Mouse (Mus musculus): ENCODE measurements around the gene 9930104L06Rik. TPM values are rescaled to one million over a fixed set of nuclear protein-coding genes. Genes with fewer than 3 reads are reported as not detected.

Gene 9930104L06Rik
- polyA plus RNA-seq, 1 experiment from 2014 or later = 16.7 TPM

- Histone ChIP-seq H3K27me3 (peaks cover 96% of the 10 kb centered on the region), H3K4me1 (peaks cover 30% of the 10 kb centered on the region), H3K9me3 (replicated peaks) (no peaks in the 10 kb centered on the region), H3K9ac (peak within 1 kb of the TSS; percentile 56; the same call in 1 of the 2 replicates), H3K4me3 (peak within 1 kb of the TSS; percentile 42), H3K4me2 (replicated peaks) (peak within 1 kb of the TSS; percentile 59), H3K27ac (no peak within 1 kb of the TSS), H3K36me3 (no peaks in the 10 kb centered on the region)
- ATAC-seq (ENCODE audit: low FRiP score) = no peak
- WGBS = 1% methylated on average over 53 of the region's 62 CpGs
Observed at GRCm38 (mm10) chr4:124985671-124986602, 49.1 kb downstream of the 9930104L06Rik start, which contains the start of gene Rspo1. Gene Rspo1, plus strand, starts transcription at chr4:124986430.

- peaks cover 32% of the 10 kb centered on the region for H3K4me1 ChIP-seq
- H3K4me2 ChIP-seq (replicated peaks) = peak overlapping the region; percentile 59
- peaks cover 99% of the 10 kb centered on the region for H3K27me3 ChIP-seq
- no peaks in the 10 kb centered on the region for H3K36me3 ChIP-seq
- no peaks in the 10 kb centered on the region for H3K9me3 ChIP-seq (replicated peaks)
- WGBS = 4% methylated on average over 47 of the region's 51 CpGs
- H3K9ac ChIP-seq = 0 out of 2 replicates have a peak overlapping the region, but pooled peaks have one; percentile 56
- H3K27ac ChIP-seq = no peak overlapping the region
- peak overlapping the region; percentile 42 for H3K4me3 ChIP-seq
- ATAC-seq (ENCODE audit: low FRiP score) = no peak
Observed at GRCm38 (mm10) chr4:124986739-124987710, 50.2 kb downstream of the 9930104L06Rik start.

- H3K4me2 ChIP-seq (replicated peaks) = no peak overlapping the region
- no peak overlapping the region for H3K4me3 ChIP-seq
- H3K9ac ChIP-seq = no peak overlapping the region
- H3K4me1 ChIP-seq = peaks cover 32% of the 10 kb centered on the region
- no peak for ATAC-seq (ENCODE audit: low FRiP score)
- no peaks in the 10 kb centered on the region for H3K36me3 ChIP-seq
- peaks cover 92% of the 10 kb centered on the region for H3K27me3 ChIP-seq
- H3K9me3 ChIP-seq (replicated peaks) = no peaks in the 10 kb centered on the region
- no peak overlapping the region for H3K27ac ChIP-seq
- 9% methylated on average over 10 of the region's 10 CpGs for WGBS
Observed at GRCm38 (mm10) chr4:124987711-124988097, 50.9 kb downstream of the 9930104L06Rik start.

- H3K4me2 ChIP-seq (replicated peaks) = no peak overlapping the region
- no peak overlapping the region for H3K27ac ChIP-seq
- H3K4me1 ChIP-seq = peaks cover 32% of the 10 kb centered on the region
- H3K27me3 ChIP-seq = peaks cover 90% of the 10 kb centered on the region
- no peak overlapping the region for H3K9ac ChIP-seq
- no peak overlapping the region for H3K4me3 ChIP-seq
- no peaks in the 10 kb centered on the region for H3K9me3 ChIP-seq (replicated peaks)
- no peaks in the 10 kb centered on the region for H3K36me3 ChIP-seq
- no peak for ATAC-seq (ENCODE audit: low FRiP score)
- WGBS = 20% methylated on average over 9 of the region's 9 CpGs
Observed at GRCm38 (mm10) chr4:124988382-124988781, 51.5 kb downstream of the 9930104L06Rik start.

- no peak overlapping the region for H3K27ac ChIP-seq
- no peak for ATAC-seq (ENCODE audit: low FRiP score)
- H3K27me3 ChIP-seq = peaks cover 82% of the 10 kb centered on the region
- H3K9ac ChIP-seq = peak overlapping the region; percentile 32; the same call in 1 of the 2 replicates
- peak overlapping the region; percentile 31; the same call in 1 of the 2 replicates for H3K4me2 ChIP-seq (replicated peaks)
- H3K9me3 ChIP-seq (replicated peaks) = no peaks in the 10 kb centered on the region
- peaks cover 32% of the 10 kb centered on the region for H3K4me1 ChIP-seq
- WGBS = 3% methylated on average over 20 of the region's 20 CpGs
- no peaks in the 10 kb centered on the region for H3K36me3 ChIP-seq
- 0 out of 2 replicates have a peak overlapping the region, but pooled peaks have one; percentile 4 for H3K4me3 ChIP-seq
Observed at GRCm38 (mm10) chr4:124989787-124990253, 53.0 kb downstream of the 9930104L06Rik start.

GRCm38 (mm10) chr4:124990325-124990724 lies 53.5 kb downstream of the 9930104L06Rik start:
- Histone ChIP-seq H3K4me2 (replicated peaks) (peak overlapping the region; percentile 31; the same call in 1 of the 2 replicates), H3K4me3 (0 out of 2 replicates have a peak overlapping the region, but pooled peaks have one; percentile 4), H3K4me1 (peaks cover 30% of the 10 kb centered on the region), H3K9ac (peak overlapping the region; percentile 32; the same call in 1 of the 2 replicates), H3K9me3 (replicated peaks) (no peaks in the 10 kb centered on the region), H3K27me3 (peaks cover 82% of the 10 kb centered on the region), H3K36me3 (no peaks in the 10 kb centered on the region), H3K27ac (no peak overlapping the region)
- under 1% methylated on average over 7 of the region's 7 CpGs for WGBS
- ATAC-seq (ENCODE audit: low FRiP score) = no peak

Other genes with a start within 250 kb of the 9930104L06Rik start
- gene Utp11, start 243.4 kb upstream of the 9930104L06Rik start, polyA plus RNA-seq (2016; fragmentation: Nextera tagmentation; extraction: Ambion mirVana) = 60.7 and 68.8 TPM in 2 replicates
- 3.3 and 6.8 TPM in 2 replicates for gene Fhl3, start 236.3 kb upstream of the 9930104L06Rik start, polyA plus RNA-seq (2016; fragmentation: Nextera tagmentation; extraction: Ambion mirVana)
- 157 and 164 TPM in 2 replicates for gene Sf3a3, start 222.3 kb upstream of the 9930104L06Rik start, polyA plus RNA-seq (2016; fragmentation: Nextera tagmentation; extraction: Ambion mirVana)
- 23.7 and 25.8 TPM in 2 replicates for gene Inpp5b, start 195.2 kb upstream of the 9930104L06Rik start, polyA plus RNA-seq (2016; fragmentation: Nextera tagmentation; extraction: Ambion mirVana)
- 12.4 and 13.7 TPM in 2 replicates for gene Mtf1, start 134.9 kb upstream of the 9930104L06Rik start, polyA plus RNA-seq (2016; fragmentation: Nextera tagmentation; extraction: Ambion mirVana)
- gene Yrdc, start 86.4 kb upstream of the 9930104L06Rik start, polyA plus RNA-seq (2016; fragmentation: Nextera tagmentation; extraction: Ambion mirVana) = 44.4 and 48.5 TPM in 2 replicates
- 77.6 and 84.0 TPM in 2 replicates for gene 1110065P20Rik, start 85.9 kb upstream of the 9930104L06Rik start, polyA plus RNA-seq (2016; fragmentation: Nextera tagmentation; extraction: Ambion mirVana)
- 4.4 and 7.3 TPM in 2 replicates for gene Maneal, start 74.9 kb upstream of the 9930104L06Rik start, polyA plus RNA-seq (2016; fragmentation: Nextera tagmentation; extraction: Ambion mirVana)
- gene Epha10, start 56.1 kb upstream of the 9930104L06Rik start, polyA plus RNA-seq (2016; fragmentation: Nextera tagmentation; extraction: Ambion mirVana) = 6.8 and 7.5 TPM in 2 replicates
- 130 and 135 TPM in 2 replicates for gene Cdca8, start 2.3 kb downstream of the 9930104L06Rik start, polyA plus RNA-seq (2016; fragmentation: Nextera tagmentation; extraction: Ambion mirVana)
- 7.0 and 9.1 TPM in 2 replicates for gene Rspo1, start 49.4 kb downstream of the 9930104L06Rik start, polyA plus RNA-seq (2016; fragmentation: Nextera tagmentation; extraction: Ambion mirVana)
- 94.9 and 96.6 TPM in 2 replicates for gene Gnl2, start 79.5 kb downstream of the 9930104L06Rik start, polyA plus RNA-seq (2016; fragmentation: Nextera tagmentation; extraction: Ambion mirVana)
- gene Dnali1, start 128.7 kb downstream of the 9930104L06Rik start, polyA plus RNA-seq (2016; fragmentation: Nextera tagmentation; extraction: Ambion mirVana) = 1.2 and 1.7 TPM in 2 replicates
- gene Snip1, start 129.6 kb downstream of the 9930104L06Rik start, polyA plus RNA-seq (2016; fragmentation: Nextera tagmentation; extraction: Ambion mirVana) = 32.6 and 33.4 TPM in 2 replicates
- 118 and 130 TPM in 2 replicates for gene Meaf6, start 148.1 kb downstream of the 9930104L06Rik start, polyA plus RNA-seq (2016; fragmentation: Nextera tagmentation; extraction: Ambion mirVana)
- gene Zc3h12a, start 190.8 kb downstream of the 9930104L06Rik start, polyA plus RNA-seq (2016; fragmentation: Nextera tagmentation; extraction: Ambion mirVana) = 0.40 and 0.50 TPM in 2 replicates

Measured in hindbrain, embryonic 12.5 days (tissue).